Mouse (Mus musculus) heart, adult 2 months (tissue): ENCODE data around the gene Spesp1. TPM values are rescaled to one million over a fixed set of nuclear protein-coding genes. Genes with fewer than 3 reads are reported as not detected.

ENCODE experiments used
- DNase-seq, 2 experiments: peaks; one replicate each; pipeline ENCODE4 v3.0.0; 2021
- H3K27ac ChIP-seq: fragments of 200-600 bp; 2 replicates; pipeline ENCODE4 v1.8.1; 2022
- H3K27me3 ChIP-seq: fragments of 200-500 bp; 2 replicates; pipeline ENCODE4 v1.6.1; 2012; ENCODE audit warnings: mild to moderate bottlenecking, low read length, inconsistent platforms, mixed read lengths; ENCODE audit not compliant: control insufficient read depth, insufficient read depth
- H3K36me3 ChIP-seq: fragments of 200-500 bp; 2 replicates; pipeline ENCODE4 v1.6.1; 2012; ENCODE audit warnings: low read length, inconsistent platforms; ENCODE audit not compliant: control insufficient read depth, insufficient read depth
- H3K4me1 ChIP-seq: fragments of 200-500 bp; 2 replicates; pipeline ENCODE4 v1.6.1; 2011; ENCODE audit warnings: low read length; ENCODE audit not compliant: control insufficient read depth, insufficient read depth
- H3K4me3 ChIP-seq: fragments of 200-600 bp; 2 replicates; pipeline ENCODE4 v1.8.1; 2022
- H3K79me2 ChIP-seq: fragments of 200-500 bp; replicated peaks from 2 replicates; pipeline ENCODE4 v1.6.1; 2012; ENCODE audit warnings: mild to moderate bottlenecking, inconsistent platforms, low read length, moderate library complexity, mixed read lengths; ENCODE audit not compliant: control insufficient read depth, insufficient read depth
- H3K9ac ChIP-seq: fragments of 200-500 bp; 2 replicates; pipeline ENCODE4 v1.6.1; 2012; ENCODE audit warnings: low read depth, mild to moderate bottlenecking, control low read depth, inconsistent platforms, low read length, mixed read lengths
- CTCF ChIP-seq: fragments of 200-600 bp; IDR thresholded peaks from 2 replicates; pipeline ENCODE4 v1.8.1; 2022; ENCODE audit warnings: antibody characterized with exemption, mild to moderate bottlenecking, moderate library complexity
- EP300 ChIP-seq: fragments of 200-500 bp; IDR thresholded peaks from 2 replicates; pipeline ENCODE4 v1.6.1; 2011; ENCODE audit warnings: low read depth, low read length, control low read depth; ENCODE audit not compliant: insufficient read depth
- POLR2A ChIP-seq: fragments of 200-500 bp; IDR thresholded peaks from 2 replicates; pipeline ENCODE4 v1.6.1; 2011; ENCODE audit warnings: mild to moderate bottlenecking, low read depth, low read length, control low read depth; ENCODE audit not compliant: insufficient read depth
- WGBS: fragments of 180-500 bp; shearing (Covaris S2); methylation state at CpG from one replicate; pipeline ENCODE4 v1.1.7; 2018; 5-methylcytosine and 5-hydroxymethylcytosine counted together
- intact Hi-C: fragments of 180-260 bp; cut with DNase I; formaldehyde crosslinking; loops from one replicate; pipeline ENCODE4 v1.15.1; 2025
- microRNA-seq, 2 experiments: library from miRNA; unstranded; fragments of <30 nt; microRNA quantifications; one replicate each; pipeline ENCODE4 v1.2.0; 2021
- polyA plus RNA-seq: library from polyadenylated mRNA; depleted of rRNA; stranded (reverse); fragments of >200 nt; gene quantifications from 2 replicates; pipeline ENCODE4 v1.2.3, GENCODE M21; 2012; rRNA removed
- total RNA-seq, 2 experiments: library from RNA; stranded (reverse); gene quantifications; 2 replicates each; pipeline ENCODE4 v1.2.3; 2021

Gene Spesp1
- total and polyA plus RNA-seq, 3 experiments: 0.06 TPM; not detected in 2

DNA sequence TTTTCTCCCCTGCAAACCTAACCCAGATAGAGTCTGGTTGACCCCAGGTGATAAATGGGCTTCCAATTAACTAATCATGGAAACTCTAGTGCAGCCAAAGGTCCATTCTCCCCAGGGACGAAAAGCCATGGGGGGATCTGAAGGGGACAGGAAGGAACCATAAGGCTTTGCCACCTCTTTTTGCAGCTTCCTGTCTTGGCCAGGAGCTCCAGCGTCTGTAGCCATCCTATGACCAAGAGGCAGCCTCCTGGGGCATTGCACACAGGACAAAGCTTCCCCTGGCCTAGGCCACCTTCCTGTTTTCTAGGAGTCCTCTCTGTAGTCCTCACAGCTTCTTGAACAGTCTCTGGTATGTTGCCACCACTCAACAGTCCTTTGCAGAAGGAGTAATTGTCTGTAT, 46.5 kb downstream of the Spesp1 start:
- peaks cover 12% of the 10 kb centered on the region for H3K4me1 ChIP-seq
- peak overlapping the region; percentile 43 for H3K27ac ChIP-seq
- H3K27me3 ChIP-seq: no peaks in the 10 kb centered on the region
- TF ChIP-seq EP300 (no peak), POLR2A (no peak), CTCF (no peak)
- no peaks in the 10 kb centered on the region for H3K79me2 ChIP-seq
- no peak overlapping the region for H3K9ac ChIP-seq
- H3K36me3 ChIP-seq: no peaks in the 10 kb centered on the region
- no peak overlapping the region for H3K4me3 ChIP-seq
- WGBS: 47% methylated on average over 2 of the region's 2 CpGs
- intact Hi-C loops: no loop called here
- peak in 1 of 2 experiments; percentile 19 for DNase-seq

DNA sequence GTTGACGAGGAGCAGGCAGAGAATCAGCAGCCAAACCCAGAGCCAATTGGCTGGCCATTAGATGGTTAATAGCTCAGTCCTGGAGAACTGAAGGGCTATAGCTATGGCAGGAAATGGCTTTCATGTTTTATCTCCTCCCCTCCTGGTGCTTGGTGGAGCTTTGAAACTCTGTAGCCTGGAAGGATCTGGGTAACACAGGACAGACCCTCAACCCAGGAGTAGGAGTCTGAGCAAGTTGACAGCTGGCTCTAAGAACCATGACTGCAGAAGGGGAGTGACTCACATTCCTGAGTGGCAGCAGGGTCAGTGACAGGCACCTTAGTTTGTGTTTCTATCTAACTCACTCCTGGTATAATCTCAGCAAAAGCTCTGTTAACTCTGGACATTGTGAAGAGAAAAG, 49.4 kb downstream of the Spesp1 start:
- Histone ChIP-seq H3K27ac (no peak overlapping the region), H3K9ac (no peak overlapping the region), H3K4me3 (no peak overlapping the region), H3K27me3 (no peaks in the 10 kb centered on the region), H3K4me1 (peaks cover 9% of the 10 kb centered on the region), H3K79me2 (no peaks in the 10 kb centered on the region), H3K36me3 (no peaks in the 10 kb centered on the region)
- WGBS: 69% methylated on average over 1 of the region's 1 CpGs
- intact Hi-C loops: no loop called here
- DNase-seq: no peak
- TF ChIP-seq POLR2A (no peak), CTCF (no peak), EP300 (no peak)

DNA sequence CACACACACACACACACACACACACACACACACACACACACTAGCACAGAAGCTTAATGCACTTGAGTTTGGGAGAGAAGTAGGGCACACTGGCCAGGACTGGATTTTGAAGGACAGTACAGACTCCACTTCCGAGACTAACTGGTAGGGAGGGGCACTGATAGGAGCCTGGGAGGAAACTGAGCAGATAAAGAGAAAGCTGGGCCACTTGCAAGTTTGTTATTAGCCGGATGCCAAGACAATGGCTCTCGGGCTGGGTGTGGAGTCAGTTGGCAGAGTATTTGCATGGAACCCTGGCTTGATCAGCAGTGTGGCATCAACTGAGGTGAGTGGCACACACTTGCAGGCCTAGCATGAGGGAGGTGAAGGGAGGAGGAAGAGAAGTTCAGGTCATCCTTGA, 51.0 kb downstream of the Spesp1 start:
- H3K27ac ChIP-seq: no peak overlapping the region
- H3K4me3 ChIP-seq: no peak overlapping the region
- H3K79me2 ChIP-seq: no peaks in the 10 kb centered on the region
- no peaks in the 10 kb centered on the region for H3K27me3 ChIP-seq
- WGBS: 26% methylated on average over 3 of the region's 3 CpGs
- H3K4me1 ChIP-seq: peaks cover 4% of the 10 kb centered on the region
- intact Hi-C loops: no loop called here
- H3K9ac ChIP-seq: no peak overlapping the region
- TF ChIP-seq EP300: 0 out of 2 replicates have a peak, but pooled peaks have one; percentile 21
- no peak for TF ChIP-seq CTCF
- TF ChIP-seq POLR2A: no peak
- H3K36me3 ChIP-seq: no peaks in the 10 kb centered on the region
- DNase-seq: no peak

DNA sequence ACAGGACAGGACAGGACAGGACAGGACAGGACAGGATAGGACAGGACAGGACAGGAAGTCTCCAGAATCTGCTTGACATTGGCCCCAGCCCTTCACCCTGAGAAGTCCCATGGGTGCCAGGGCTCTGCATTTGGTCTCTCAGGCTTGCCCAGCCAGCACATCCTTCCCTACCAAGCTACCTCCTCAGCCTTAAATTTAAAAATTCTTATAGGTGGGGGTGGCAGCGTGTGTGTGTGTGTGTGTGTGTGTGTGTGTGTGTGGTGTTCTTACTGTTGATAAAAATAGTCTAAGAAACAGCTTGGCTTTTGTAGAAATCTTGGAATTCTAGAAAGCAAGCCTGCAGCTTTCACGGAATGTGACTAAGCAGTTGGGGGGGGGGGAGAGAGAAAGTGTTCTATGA, 52.0 kb downstream of the Spesp1 start:
- Histone ChIP-seq H3K4me1 (peaks cover 4% of the 10 kb centered on the region), H3K36me3 (no peaks in the 10 kb centered on the region), H3K27ac (no peak overlapping the region), H3K79me2 (no peaks in the 10 kb centered on the region), H3K27me3 (no peaks in the 10 kb centered on the region), H3K9ac (no peak overlapping the region), H3K4me3 (no peak overlapping the region)
- no peak for DNase-seq
- WGBS: 65% methylated on average over 2 of the region's 2 CpGs
- TF ChIP-seq POLR2A: no peak
- no peak for TF ChIP-seq EP300
- TF ChIP-seq CTCF: no peak
- intact Hi-C loops: no loop called here

DNA sequence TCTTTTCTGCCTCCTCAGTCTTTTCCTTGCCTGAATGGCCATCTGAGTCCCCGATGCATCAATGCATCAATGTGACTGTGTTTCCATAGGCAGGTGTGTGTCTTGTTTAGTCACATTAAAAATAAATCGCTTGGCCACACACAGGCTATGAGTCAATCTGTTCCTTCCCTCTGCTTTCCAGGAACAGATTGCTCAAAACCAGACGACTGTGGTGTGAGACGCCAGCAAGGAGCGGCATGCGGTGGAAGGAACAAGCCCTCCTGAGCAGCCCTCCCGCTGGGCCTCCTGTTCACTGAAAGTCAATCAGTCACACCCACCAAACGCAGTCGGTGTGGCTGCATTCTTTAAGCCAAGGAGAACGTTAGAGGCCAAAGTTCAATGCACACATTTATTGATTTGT, 59.5 kb downstream of the Spesp1 start:
- no peak for TF ChIP-seq EP300
- TF ChIP-seq POLR2A: no peak
- TF ChIP-seq CTCF: no peak
- Histone ChIP-seq H3K79me2 (no peaks in the 10 kb centered on the region), H3K9ac (no peak overlapping the region), H3K27me3 (no peaks in the 10 kb centered on the region), H3K36me3 (no peaks in the 10 kb centered on the region), H3K4me1 (no peaks in the 10 kb centered on the region), H3K27ac (no peak overlapping the region), H3K4me3 (no peak overlapping the region)
- 25% methylated on average over 10 of the region's 10 CpGs for WGBS
- DNase-seq: peak in 1 of 2 experiments; percentile 8
- intact Hi-C loops: no loop called here

DNA sequence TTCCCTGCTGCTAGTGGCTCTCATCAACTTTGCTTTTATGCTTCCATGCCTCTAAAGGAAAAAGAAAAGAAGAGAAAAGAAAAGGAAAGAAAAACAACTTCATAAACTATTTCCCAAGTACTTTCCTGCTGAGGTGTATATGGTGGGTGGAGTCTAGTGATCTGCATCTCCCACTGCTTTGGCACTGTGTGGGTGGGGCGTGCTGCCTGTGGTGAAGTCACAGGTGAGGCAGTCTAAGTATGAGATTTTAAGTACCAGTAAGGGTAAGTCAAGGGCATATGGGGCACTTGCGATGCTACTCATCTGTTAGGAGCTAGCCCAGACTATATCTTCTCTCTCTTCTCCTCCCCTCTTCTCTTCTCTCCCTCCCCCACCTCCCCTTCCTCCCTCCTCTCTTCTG, 60.0 kb downstream of the Spesp1 start:
- no peaks in the 10 kb centered on the region for H3K36me3 ChIP-seq
- 90% methylated on average over 2 of the region's 2 CpGs for whole genome bisulfite sequencing
- TF ChIP-seq CTCF (no peak), EP300 (no peak), POLR2A (no peak)
- no peaks in the 10 kb centered on the region for H3K27me3 ChIP-seq
- no peak overlapping the region for H3K27ac ChIP-seq
- peak in 1 of 2 experiments; percentile 5 for DNase-seq
- no peaks in the 10 kb centered on the region for H3K79me2 ChIP-seq
- intact Hi-C loops: no loop called here
- H3K9ac ChIP-seq: no peak overlapping the region
- no peaks in the 10 kb centered on the region for H3K4me1 ChIP-seq
- H3K4me3 ChIP-seq: no peak overlapping the region

Small RNA genes within 50 kb of the gene (microRNA-seq; reads per million reads assigned to microRNA genes)
- gene Gm25603: 0 reads per million in 2 experiments

Other genes starting within 250 kb of the Spesp1 start
- gene Glce, start 159.6 kb downstream of the Spesp1 start, total RNA-seq: 10 to 100 TPM; 11.7 to 11.9 TPM
- gene Glce, start 159.6 kb downstream of the Spesp1 start, polyA plus RNA-seq: 3.2 and 7.0 TPM in 2 replicates
- 100 to 1,000 TPM; 189 to 204 TPM for gene Anp32a, start 59.1 kb upstream of the Spesp1 start, total RNA-seq
- gene Anp32a, start 59.1 kb upstream of the Spesp1 start, polyA plus RNA-seq: 28.8 and 68.2 TPM in 2 replicates